Mouse (Mus musculus): ENCODE results near the gene Cd3eap.

Gene Cd3eap

GRCm38 (mm10) chr7:19307739-19308453, 51.4 kb downstream of the Cd3eap start:
- DNase-seq (ENCODE audit: low read depth, low spot score) = peak; percentile 92

- DNase-seq (ENCODE audit: low read depth, low spot score) = no peak
Measured at GRCm38 (mm10) chr7:19306819-19307738, 52.2 kb downstream of the Cd3eap start.

Measured in brain, adult 2 months (tissue).